Mouse (Mus musculus) right cerebral cortex, postnatal 25 days (tissue): ENCODE results near the gene Eva1c.

Experiments
- DNase-seq: peaks from one replicate; pipeline ENCODE4 v3.0.0; 2022

The Eva1c gene

DNA sequence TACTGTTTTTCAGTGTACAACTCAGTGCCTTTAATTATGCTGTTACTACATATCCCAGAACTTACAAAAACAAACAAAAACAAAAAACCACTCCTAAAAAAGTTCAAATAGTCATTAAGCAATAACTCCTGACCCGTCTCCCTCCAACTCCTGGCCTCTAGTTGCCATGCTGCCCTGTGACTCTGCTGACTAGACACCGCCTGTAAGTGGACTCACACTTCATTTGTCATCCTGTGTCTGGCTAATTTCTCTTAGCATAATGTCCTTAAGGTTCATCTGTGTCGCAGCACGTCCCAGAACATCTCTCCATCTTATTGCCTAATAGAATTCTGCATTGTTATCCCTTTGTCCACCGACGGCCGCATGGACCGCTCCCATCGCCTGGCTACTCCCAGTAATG, 979 bp downstream of the Eva1c start:
- no peak for DNase-seq

GRCm38 (mm10) chr16:90829136-90829535, 2.6 kb downstream of the Eva1c start:
- no peak for DNase-seq

DNA sequence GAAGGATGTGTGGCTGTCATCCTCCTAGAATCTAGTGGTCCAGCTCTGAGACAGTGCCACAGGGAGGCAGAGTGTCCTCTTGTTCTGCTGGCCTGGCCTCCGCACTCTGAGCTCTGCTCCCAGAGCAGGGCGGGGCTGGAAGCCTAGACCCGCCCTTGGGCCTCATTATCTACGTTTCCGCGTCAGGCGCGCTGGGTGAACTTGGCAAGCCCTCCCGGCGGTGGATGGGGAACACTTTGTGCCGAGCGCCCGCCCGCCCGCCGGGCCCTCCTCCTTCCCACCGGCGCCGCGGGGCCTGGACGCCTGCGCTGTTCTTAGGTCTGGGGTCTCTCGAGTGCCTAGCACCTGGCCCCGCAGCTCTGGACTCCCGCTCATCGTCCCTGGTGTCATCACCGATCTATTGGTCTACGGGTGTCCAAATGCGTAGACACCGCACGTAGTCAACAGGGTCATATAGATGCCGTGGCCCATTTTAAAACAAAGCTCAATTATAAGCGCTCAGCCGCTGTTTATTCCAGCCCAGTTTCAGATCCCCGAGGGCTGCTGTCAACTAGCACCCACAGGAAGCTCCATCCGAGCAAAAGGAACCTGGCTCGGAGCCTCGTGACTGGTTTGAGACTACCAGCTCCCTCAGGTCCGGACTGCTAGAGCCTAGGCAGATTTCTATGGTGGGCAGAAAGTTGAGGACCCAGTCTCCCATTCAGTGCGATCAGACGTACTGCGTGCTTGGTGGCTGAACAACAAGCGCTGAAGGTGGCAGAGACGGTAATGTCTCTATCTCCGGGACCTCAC, 3.6 kb downstream of the Eva1c start:
- peak; percentile 66 for DNase-seq

GRCm38 (mm10) chr16:90830686-90831439, 4.3 kb downstream of the Eva1c start:
- DNase-seq = peak; percentile 55

- no peak for DNase-seq
Observed at GRCm38 (mm10) chr16:90831676-90832075, 5.2 kb downstream of the Eva1c start.

DNA sequence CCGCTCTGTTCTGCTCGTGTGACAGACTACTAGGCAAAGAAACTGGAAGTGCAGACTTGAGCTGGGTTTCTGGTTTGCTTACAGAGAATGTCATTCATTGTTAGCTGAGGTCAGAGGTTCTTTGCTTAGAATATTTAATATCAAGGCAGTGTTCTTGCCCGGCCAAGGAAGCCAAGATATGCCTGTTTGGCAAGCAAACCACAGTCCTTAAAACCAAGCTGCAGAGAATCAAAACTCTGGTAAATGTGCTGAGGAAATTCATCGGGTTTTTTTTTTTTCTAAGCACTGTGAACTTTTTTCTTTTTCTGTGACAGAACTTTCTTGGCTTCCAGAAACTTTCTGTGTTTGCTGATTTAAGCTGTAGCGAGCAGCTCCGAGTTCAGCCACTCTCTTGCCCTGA, 6.0 kb downstream of the Eva1c start:
- DNase-seq = no peak

DNA sequence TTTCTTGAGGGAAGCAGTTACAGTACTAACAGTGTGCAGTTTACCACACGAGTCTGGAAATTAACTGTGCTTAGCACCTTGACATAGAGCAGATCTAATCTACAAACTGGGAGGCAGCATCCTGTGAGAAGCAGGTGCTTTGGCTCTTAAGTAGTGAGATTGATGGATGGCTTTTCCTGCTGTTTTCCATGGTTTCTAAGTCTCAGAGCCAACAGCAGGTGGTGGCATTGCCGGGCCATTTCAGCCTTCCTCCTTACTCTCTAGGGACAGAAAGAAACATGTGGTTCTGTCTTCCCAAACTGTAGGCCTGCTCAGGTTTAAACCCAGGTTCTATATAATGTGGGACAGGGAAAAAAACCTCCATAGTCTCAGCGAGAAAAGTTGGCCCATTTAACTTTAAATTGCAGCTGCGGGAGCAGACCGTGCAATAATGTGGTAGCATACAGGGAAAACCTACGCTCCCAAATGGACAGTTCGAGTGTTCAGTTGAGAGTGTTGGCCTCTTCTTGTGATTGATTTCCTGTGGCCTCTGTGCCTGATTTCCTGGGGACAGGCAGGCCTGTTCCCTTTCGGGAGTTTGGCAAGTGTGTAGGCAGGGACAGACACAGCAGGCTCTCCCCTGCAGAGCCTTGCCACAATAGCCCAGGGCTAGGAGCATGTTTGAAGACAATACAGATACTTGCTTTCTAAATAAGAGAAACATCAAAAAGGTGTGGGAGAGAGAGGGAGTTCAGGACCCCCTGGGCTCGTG, 6.7 kb downstream of the Eva1c start:
- DNase-seq = no peak

- no peak for DNase-seq
Observed at GRCm38 (mm10) chr16:90837431-90837830, 10.9 kb downstream of the Eva1c start.

DNA sequence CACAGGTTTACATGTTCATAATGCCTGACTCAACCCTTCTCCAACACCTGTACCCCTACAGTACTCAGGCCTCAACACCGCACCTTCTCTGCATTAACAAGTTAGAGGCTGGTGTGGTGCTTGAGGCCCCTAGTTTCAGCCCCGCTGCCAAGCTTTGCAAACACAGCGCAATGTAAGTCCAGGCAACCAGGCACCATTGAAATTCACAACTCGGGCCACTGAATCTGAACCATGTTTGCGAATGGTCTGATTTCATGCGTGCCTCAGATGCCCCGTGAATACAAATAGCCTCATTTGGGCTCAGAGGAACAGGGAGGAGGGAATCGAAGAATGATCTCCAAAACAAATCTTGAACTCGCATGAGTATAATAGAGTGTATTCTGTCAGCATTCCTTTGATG, 15.6 kb downstream of the Eva1c start:
- no peak for DNase-seq

DNA sequence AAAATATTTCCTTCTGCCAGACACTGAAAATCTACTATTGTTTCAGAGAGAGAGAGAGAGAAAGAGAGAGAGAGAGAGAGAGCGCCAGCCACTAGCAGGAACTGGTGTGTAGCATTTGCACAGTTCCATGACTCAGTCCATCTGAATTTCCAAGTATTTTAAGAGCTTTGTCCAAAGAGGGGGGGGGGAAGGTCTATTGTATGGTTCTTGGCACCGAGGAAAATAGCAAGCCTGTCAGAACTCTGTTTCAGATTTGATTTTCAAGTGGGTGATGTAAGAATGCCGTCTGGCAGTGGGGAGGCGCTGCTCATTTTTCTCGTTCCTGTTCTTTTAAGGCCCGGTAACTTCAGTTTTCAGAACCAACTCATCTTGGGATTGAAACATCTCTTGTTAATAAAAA, 18.5 kb downstream of the Eva1c start:
- no peak for DNase-seq

- no peak for DNase-seq
Observed at GRCm38 (mm10) chr16:90845591-90845990, 19.1 kb downstream of the Eva1c start.

GRCm38 (mm10) chr16:90848697-90849096, 22.2 kb downstream of the Eva1c start:
- no peak for DNase-seq

- DNase-seq = no peak
Observed at GRCm38 (mm10) chr16:90849262-90849661, 22.7 kb downstream of the Eva1c start.

DNA sequence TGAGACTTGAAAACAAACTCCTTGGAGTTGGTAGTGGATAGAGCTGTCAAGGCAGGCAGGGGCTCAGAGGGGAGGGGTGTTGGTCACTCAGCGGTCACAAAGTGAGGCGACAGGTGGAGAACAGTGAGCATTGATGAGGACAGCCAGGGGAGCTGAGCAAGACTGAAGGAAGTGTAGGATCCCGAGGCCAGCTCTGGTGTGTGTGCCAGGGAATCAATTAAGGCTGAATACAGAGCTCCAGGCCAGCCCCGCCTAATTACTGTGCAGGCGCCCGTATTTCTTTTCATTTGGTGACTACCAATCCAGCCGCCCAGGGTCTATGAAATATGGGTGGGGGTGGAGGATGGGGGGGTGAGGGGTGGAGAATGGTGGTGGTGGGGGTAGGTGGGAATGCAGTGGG, 24.4 kb downstream of the Eva1c start:
- no peak for DNase-seq

DNA sequence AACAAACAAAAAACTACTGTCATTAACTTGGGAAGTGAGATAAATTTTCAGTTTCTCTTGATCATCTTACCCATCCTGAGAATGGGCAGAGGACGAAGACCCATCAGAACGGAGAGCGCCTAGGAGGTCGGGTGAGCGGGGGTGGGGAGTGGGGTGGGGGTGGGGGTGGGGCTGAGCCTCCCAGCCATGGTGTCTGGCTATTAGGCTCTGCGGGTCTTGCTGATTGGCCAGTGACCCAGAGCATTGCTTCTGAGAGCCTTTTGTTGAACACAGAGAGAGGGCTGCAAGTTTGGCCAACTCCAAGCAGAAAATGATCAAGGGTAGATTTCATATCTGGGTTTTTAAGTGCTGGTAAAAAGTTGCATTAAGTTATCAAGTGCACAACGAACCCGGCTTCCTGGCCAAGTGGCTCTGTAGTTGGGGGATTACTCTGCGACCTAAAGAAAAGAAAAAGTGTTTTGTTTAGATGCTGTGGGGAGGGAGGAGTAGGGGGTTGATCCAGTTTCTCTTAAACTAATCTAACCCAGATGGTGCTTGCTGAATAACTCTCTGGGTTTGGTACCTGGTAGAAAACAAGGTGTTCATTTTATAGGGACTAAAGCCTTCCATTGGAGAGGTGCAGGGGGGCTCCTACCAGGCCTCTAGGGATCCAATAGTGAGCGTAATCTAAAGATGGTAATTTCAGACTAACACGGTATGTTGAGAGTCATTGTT, 25.3 kb downstream of the Eva1c start:
- DNase-seq = no peak

- DNase-seq = no peak
Observed at GRCm38 (mm10) chr16:90856552-90857200, 30.2 kb downstream of the Eva1c start.

DNA sequence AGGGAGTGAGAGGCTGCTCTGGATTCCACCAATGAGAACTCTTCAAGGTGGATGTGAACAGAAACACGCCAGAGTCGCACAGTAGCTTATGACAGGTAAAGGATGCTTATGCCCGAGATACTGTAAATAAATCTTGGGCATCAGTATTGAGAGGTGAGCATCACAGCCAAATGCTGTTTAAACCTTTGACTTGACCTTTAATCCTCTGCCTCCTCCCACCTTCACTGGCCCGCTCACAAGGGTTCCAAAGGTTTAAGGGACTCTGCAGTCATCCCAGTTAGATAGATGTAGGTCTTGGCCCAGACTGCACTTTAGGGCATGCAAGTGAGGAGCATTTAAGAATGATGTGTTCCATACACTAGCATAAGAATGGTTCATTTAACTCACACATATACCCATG, 31.7 kb downstream of the Eva1c start:
- no peak for DNase-seq

- DNase-seq = no peak
Observed at GRCm38 (mm10) chr16:90863036-90863435, 36.5 kb downstream of the Eva1c start.

- DNase-seq = no peak
Observed at GRCm38 (mm10) chr16:90863468-90864046, 37.0 kb downstream of the Eva1c start.

DNA sequence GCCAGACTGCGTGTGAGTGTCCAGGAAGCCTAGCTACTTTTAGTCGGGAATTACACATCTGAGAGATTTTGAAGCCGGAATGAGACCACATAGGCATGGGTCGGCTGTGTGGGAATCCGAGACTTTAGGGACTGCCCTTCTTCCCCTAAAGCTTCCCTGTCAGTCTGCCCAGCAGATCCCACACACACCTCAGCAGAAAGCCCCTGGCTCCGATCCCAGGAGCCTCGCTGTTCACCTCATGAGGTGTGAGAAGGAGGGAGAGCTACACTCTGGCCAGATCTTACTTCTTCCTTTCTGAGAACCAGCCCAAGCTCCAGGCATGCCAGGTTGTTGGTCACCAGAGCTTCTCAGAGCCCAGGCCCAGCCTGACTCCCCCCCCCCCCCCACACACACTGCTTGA, 38.2 kb downstream of the Eva1c start:
- no peak for DNase-seq

- no peak for DNase-seq
Observed at GRCm38 (mm10) chr16:90865652-90866051, 39.1 kb downstream of the Eva1c start.

- no peak for DNase-seq
Observed at GRCm38 (mm10) chr16:90868129-90868528, 41.6 kb downstream of the Eva1c start.
